Mouse (Mus musculus): ENCODE results near the gene Gm14744. TPM values are rescaled to one million over a fixed set of nuclear protein-coding genes. Genes with fewer than 3 reads are reported as not detected.
"Not testable (repeated sequence)": the region's sequence is repeated elsewhere in the genome, so short reads cannot be mapped to it uniquely, and the experiment has no call there.

Gene Gm14744
- not detected in 2 replicates for polyA plus RNA-seq (2012; rRNA removed)

GRCm38 (mm10) chrX:77864458-77864857 is at the start of gene Gm14744:
Gm14744 (plus strand) TSS chrX:77864758.
- H3K27ac ChIP-seq (ENCODE audit: insufficient read depth, low read length); H3K4me1 ChIP-seq (ENCODE audit: control insufficient read depth, insufficient read depth, low read length); H3K4me3 ChIP-seq (ENCODE audit: insufficient read depth, low read length): not testable (repeated sequence)

- TF ChIP-seq POLR2A (IDR thresholded peaks at IDR 0.05; ENCODE audit: extremely low read depth, insufficient read depth, low read length) (no peak), CTCF (IDR thresholded peaks at IDR 0.05; ENCODE audit: extremely low read depth, insufficient read depth, low read length) (no peak)
- Histone ChIP-seq H3K4me3 (ENCODE audit: insufficient read depth, low read length) (no peak within 1 kb of the TSS), H3K4me1 (ENCODE audit: control insufficient read depth, insufficient read depth, low read length) (no peaks in the 10 kb centered on the region), H3K27ac (ENCODE audit: insufficient read depth, low read length) (no peak within 1 kb of the TSS)
These were observed 11.0 kb upstream of the Gm14744 start, which contains the start of gene Pbsn for GRCm38 (mm10) chrX:77853523-77853922. Pbsn (minus strand) TSS chrX:77853623.

- H3K4me1 ChIP-seq (ENCODE audit: control insufficient read depth, insufficient read depth, low read length); H3K27ac ChIP-seq (ENCODE audit: insufficient read depth, low read length); H3K4me3 ChIP-seq (ENCODE audit: insufficient read depth, low read length): not testable (repeated sequence)
- 0 out of 2 replicates have a peak, but pooled peaks have one; percentile 6 for TF ChIP-seq CTCF (IDR thresholded peaks at IDR 0.05; ENCODE audit: extremely low read depth, insufficient read depth, low read length)
These were observed 15.5 kb downstream of the Gm14744 start for GRCm38 (mm10) chrX:77880033-77880432.

Other genes starting within 250 kb of the Gm14744 start
- gene Prkx, start 68.5 kb upstream of the Gm14744 start, polyA plus RNA-seq (2012; rRNA removed) = 8.7 and 9.1 TPM in 2 replicates
- gene Pbsn, start 11.1 kb upstream of the Gm14744 start, polyA plus RNA-seq (2012; rRNA removed) = not detected in 2 replicates
- gene 5430402E10Rik, start 60.3 kb downstream of the Gm14744 start, polyA plus RNA-seq (2012; rRNA removed) = not detected in 2 replicates
- gene Obp1a, start 226.6 kb downstream of the Gm14744 start, polyA plus RNA-seq (2012; rRNA removed) = not detected in 2 replicates

Measured in cortical plate, adult 2 months (tissue).